Mouse (Mus musculus): ENCODE data around the gene Vmn2r90. TPM values are rescaled to one million over a fixed set of nuclear protein-coding genes. Genes with fewer than 3 reads are reported as not detected.
"Not testable (repeated sequence)": the region's sequence is repeated elsewhere in the genome, so short reads cannot be mapped to it uniquely, and the experiment has no call there.

The Vmn2r90 gene
- not detected in 2 replicates for polyA plus RNA-seq (2015; fragmentation: Nextera tagmentation; extraction: Ambion mirVana)

DNA sequence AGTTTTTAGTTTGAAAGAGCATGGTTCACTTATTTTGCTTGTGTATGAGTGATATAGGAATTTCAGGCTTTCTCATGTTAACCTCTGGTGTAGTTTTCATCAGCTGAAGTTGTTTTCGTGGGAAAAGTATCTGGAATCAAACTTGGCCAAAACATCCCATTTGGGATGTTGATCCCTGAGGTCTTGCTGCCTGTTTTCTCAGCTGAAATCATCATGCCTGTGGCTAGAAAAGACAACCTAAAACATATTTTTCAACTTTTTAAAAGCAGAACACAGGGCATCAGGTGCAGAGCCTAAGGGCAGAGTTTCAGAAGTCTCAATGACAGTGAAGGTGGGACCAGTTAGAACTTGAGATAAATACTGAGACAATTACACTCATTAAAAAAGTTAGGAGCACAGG, at the start of gene Vmn2r90:
Vmn2r90 (plus strand) TSS at position 301 of the 400 bp plus-strand sequence.
- Histone ChIP-seq H3K4me3 (no peak within 1 kb of the TSS), H3K27me3 (replicated peaks) (no peaks in the 10 kb centered on the region), H3K27ac (replicated peaks) (no peak within 1 kb of the TSS), H3K4me1 (no peaks in the 10 kb centered on the region), H3K4me2 (no peak within 1 kb of the TSS), H3K9ac (no peak within 1 kb of the TSS), H3K36me3 (no peaks in the 10 kb centered on the region), H3K9me3 (no peaks in the 10 kb centered on the region)
- 49% methylated on average over 1 of the region's 1 CpGs for WGBS
- no peak for ATAC-seq (ENCODE audit: extremely low read depth, insufficient number of reproducible peaks, low FRiP score, low TSS enrichment)

DNA sequence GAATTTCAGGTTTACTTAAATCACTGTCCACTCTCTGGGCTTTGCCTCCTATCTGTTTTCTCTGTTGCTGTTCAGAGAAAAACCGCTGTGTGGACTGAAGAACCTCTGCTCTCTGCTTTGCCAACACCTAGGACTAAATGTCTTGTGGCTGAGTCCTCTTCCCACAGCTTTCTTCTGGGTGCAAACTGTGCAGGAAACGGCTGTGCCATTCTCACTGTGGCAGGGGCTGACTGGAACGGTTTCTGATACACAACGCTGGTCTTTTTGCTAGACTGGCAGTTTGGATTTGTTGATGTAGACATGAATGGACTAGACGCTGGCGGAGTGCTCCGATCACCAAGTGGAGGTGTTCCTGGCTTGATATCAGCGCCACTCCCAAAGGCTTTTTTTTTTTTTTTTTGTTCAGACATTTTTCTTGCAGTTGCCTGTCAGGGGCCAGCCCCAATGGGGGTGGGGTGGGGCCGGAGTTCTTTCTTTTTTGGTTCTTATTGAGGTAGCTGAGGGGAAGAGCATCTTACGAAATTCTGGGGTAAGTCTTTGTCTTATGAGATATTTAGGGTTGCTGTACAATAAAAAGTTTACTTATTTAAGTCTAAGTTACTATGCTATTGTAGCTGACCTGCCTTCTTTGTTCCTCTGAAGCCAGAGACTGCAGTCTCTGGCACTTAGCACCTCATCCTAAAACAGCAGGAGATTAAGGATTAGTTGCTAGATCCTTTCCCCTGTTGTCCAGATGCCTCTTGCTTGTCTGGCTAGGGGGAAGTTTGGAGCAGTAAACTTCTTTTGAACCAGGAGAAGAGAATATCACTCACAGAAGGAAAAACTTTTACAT, 48.3 kb upstream of the Vmn2r90 start:
- Histone ChIP-seq H3K4me3 (peak overlapping the region; percentile 30), H3K4me2 (peak overlapping the region; percentile 63), H3K27me3 (replicated peaks) (no peaks in the 10 kb centered on the region), H3K9ac (peak overlapping the region; percentile 40; the same call in 1 of the 2 replicates), H3K27ac (replicated peaks) (no peak overlapping the region), H3K36me3 (no peaks in the 10 kb centered on the region), H3K9me3 (no peaks in the 10 kb centered on the region), H3K4me1 (peaks cover 9% of the 10 kb centered on the region; the same call in 1 of the 2 replicates)
- no peak for ATAC-seq (ENCODE audit: extremely low read depth, insufficient number of reproducible peaks, low FRiP score, low TSS enrichment)
- WGBS = 8% methylated on average over 10 of the region's 10 CpGs

DNA sequence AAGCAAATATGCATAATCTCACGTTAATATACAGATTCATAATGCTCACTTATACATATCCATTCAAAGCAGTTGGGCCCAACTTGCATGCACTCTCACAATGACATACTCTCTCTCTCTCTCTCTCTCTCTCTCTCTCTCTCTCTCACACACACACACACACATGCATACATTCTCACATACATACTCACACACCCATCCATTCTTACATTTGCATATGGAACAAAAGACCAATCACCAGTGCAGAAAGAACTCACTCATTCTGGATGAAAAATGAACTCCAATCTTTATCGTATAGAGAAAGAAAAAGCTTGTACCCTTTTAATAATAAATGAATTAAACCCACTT, 47.7 kb upstream of the Vmn2r90 start:
- Histone ChIP-seq H3K9ac (no peak overlapping the region), H3K4me3 (no peak overlapping the region), H3K27me3 (replicated peaks) (no peaks in the 10 kb centered on the region), H3K36me3 (no peaks in the 10 kb centered on the region), H3K27ac (replicated peaks) (no peak overlapping the region), H3K4me1 (peaks cover 9% of the 10 kb centered on the region; the same call in 1 of the 2 replicates), H3K9me3 (no peaks in the 10 kb centered on the region), H3K4me2 (peak overlapping the region; percentile 63; the same call in 1 of the 2 replicates)
- 32% methylated on average over 2 of the region's 2 CpGs for WGBS
- ATAC-seq (ENCODE audit: extremely low read depth, insufficient number of reproducible peaks, low FRiP score, low TSS enrichment) = no peak

DNA sequence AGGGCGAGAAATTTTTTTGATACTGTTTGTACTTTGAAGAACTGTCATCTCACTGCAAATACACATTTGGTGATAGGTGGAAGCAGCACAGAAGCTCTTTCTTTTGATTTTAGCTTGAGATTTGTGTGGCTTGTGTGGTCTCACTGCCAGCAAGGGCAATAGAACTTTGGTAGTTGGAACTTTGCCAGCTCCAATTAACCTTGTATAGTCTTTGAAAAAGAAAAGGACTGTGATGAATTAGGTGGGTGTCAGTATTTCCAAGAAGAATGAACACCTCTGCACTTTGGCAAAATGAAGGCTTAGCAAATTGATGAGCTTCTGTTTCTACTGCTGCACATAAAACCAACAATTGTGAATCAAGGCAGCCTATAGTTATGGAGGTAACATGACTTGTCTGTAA, 24.8 kb upstream of the Vmn2r90 start:
- no peak overlapping the region for H3K4me3 ChIP-seq
- H3K27me3 ChIP-seq (replicated peaks) = no peaks in the 10 kb centered on the region
- H3K9ac ChIP-seq = no peak overlapping the region
- H3K4me1 ChIP-seq = no peaks in the 10 kb centered on the region
- whole genome bisulfite sequencing = 76% methylated on average over 1 of the region's 1 CpGs
- no peak for ATAC-seq (ENCODE audit: extremely low read depth, insufficient number of reproducible peaks, low FRiP score, low TSS enrichment)
- H3K9me3 ChIP-seq = no peaks in the 10 kb centered on the region
- no peak overlapping the region for H3K4me2 ChIP-seq
- H3K27ac ChIP-seq (replicated peaks) = no peak overlapping the region
- no peaks in the 10 kb centered on the region for H3K36me3 ChIP-seq

DNA sequence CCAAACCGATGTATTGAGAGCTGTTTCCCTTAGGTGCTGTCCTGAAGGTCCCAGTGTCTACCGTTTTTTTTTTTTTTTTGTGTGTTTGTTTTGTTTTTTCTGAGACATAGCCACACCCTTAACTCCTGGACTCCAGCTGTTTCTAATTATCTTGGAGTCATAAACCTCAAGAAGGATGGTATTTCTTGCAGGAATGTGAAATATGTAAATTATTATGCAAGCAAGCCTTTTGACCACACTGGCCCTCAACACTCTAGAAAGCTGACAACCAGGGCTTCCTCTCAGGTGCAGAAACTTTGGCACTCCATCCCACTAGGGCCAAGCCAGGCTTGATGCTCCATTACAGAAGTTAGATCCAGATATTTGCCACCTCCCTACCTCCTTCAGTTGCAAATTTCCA, 12.9 kb upstream of the Vmn2r90 start:
- ATAC-seq (ENCODE audit: extremely low read depth, insufficient number of reproducible peaks, low FRiP score, low TSS enrichment) = no peak
- 55% methylated on average over 2 of the region's 2 CpGs for WGBS

DNA sequence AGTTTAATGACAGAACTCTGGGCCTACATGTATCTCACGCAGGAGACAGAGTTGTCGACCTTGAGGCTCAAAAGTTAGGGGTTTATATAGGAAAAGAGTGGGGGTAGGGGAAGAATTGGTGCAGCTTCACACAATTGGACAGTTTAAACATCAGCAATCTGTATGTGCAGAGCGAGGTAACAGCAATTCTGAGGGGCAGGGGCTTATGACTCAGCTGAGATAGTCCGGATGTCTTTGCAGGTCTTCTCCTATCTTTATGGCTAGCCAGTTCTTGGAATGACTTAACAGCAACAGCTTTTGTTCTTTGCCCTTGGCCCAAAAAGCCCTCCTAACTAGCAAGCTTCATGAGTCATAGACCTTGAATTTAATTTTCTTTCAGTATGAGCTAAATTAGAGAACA, 28.8 kb downstream of the Vmn2r90 start:
- not testable (repeated sequence) for H3K27me3 ChIP-seq (replicated peaks); H3K27ac ChIP-seq (replicated peaks); H3K4me2 ChIP-seq; H3K9me3 ChIP-seq; H3K4me3 ChIP-seq; H3K36me3 ChIP-seq; H3K4me1 ChIP-seq; ATAC-seq (ENCODE audit: extremely low read depth, insufficient number of reproducible peaks, low FRiP score, low TSS enrichment); H3K9ac ChIP-seq
- 71% methylated on average over 4 of the region's 4 CpGs for WGBS

More for the DNA sequence above, 12.9 kb upstream of the Vmn2r90 start:
- Histone ChIP-seq H3K27me3 (replicated peaks) (no peaks in the 10 kb centered on the region), H3K4me2 (no peak overlapping the region), H3K9me3 (no peaks in the 10 kb centered on the region; the same call in 1 of the 2 replicates), H3K4me3 (no peak overlapping the region), H3K27ac (replicated peaks) (no peak overlapping the region), H3K4me1 (no peaks in the 10 kb centered on the region), H3K36me3 (no peaks in the 10 kb centered on the region), H3K9ac (no peak overlapping the region)

DNA sequence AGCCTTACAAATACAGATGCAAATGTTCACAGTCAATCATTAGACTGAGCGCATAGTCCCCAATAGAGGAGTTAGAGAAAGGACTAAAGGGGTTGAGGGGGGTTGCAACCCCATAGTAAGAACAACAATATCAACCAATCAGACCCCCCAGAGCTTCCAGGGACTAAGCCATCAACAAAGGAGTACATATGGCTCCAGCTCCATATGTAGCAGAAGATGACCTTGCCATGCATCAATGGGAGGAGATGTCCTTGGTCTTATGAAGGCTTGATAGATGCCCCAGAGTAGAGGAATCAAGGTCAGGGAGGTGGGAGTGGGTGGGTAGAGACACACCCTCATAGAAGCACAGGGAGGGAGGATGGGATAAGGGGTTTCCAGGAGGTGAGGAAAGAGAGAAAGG, 35.1 kb downstream of the Vmn2r90 start:
- no peaks in the 10 kb centered on the region for H3K27me3 ChIP-seq (replicated peaks)
- no peak overlapping the region for H3K4me2 ChIP-seq
- no peak overlapping the region for H3K9ac ChIP-seq
- 0 out of 2 replicates have a peak, but pooled peaks cover 5% of the 10 kb centered on the region for H3K9me3 ChIP-seq
- no peak overlapping the region for H3K27ac ChIP-seq (replicated peaks)
- H3K4me1 ChIP-seq = no peaks in the 10 kb centered on the region
- H3K4me3 ChIP-seq = no peak overlapping the region
- WGBS = 76% methylated on average over 1 of the region's 1 CpGs
- H3K36me3 ChIP-seq = no peaks in the 10 kb centered on the region
- no peak for ATAC-seq (ENCODE audit: extremely low read depth, insufficient number of reproducible peaks, low FRiP score, low TSS enrichment)

DNA sequence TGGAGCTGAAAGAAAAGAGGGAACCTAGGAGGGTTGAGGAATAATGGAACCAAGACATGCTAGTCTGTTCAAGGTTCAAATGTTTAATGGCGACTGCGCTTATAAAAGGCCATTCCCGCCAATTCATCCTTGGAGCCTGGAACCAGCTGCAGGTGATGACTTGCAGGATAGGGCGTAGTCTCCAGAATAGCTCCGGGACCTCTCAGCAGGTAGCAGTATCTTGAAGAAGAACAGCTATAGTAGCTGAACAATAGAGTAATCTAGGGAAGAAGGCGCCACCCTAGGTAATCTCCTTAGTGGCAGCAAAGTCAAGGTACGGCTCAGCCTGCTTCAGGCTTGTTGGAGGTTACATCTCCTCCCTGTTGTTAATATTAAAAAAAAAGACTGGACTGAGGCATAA, 35.8 kb downstream of the Vmn2r90 start:
- ATAC-seq (ENCODE audit: extremely low read depth, insufficient number of reproducible peaks, low FRiP score, low TSS enrichment); H3K36me3 ChIP-seq; H3K9ac ChIP-seq; H3K9me3 ChIP-seq; H3K4me1 ChIP-seq; H3K27ac ChIP-seq (replicated peaks); H3K4me2 ChIP-seq; H3K4me3 ChIP-seq; H3K27me3 ChIP-seq (replicated peaks): not testable (repeated sequence)
- WGBS = 82% methylated on average over 7 of the region's 7 CpGs

DNA sequence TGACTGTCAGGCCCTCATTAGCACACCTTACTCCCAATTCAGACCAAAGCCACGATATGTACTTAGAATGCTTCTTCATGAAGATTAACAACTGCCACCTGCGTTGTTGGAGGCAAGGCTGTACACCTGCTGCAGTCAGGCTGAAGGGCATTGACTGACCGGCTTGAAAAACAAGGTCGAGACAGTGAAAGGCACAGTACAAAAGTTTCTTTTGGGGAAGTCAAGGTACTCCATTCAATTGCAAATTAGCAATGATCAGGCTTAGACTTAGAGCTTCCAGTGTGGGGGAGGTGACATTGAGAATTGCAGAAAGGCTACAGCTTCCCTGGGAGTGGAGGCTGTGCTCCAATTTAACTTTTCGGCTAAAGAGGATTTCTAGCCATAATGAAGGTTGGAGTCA, 36.4 kb downstream of the Vmn2r90 start:
- WGBS = 81% methylated on average over 5 of the region's 5 CpGs
- not testable (repeated sequence) for H3K36me3 ChIP-seq; H3K4me2 ChIP-seq; H3K9me3 ChIP-seq; H3K27me3 ChIP-seq (replicated peaks); ATAC-seq (ENCODE audit: extremely low read depth, insufficient number of reproducible peaks, low FRiP score, low TSS enrichment); H3K4me1 ChIP-seq; H3K27ac ChIP-seq (replicated peaks); H3K9ac ChIP-seq; H3K4me3 ChIP-seq

DNA sequence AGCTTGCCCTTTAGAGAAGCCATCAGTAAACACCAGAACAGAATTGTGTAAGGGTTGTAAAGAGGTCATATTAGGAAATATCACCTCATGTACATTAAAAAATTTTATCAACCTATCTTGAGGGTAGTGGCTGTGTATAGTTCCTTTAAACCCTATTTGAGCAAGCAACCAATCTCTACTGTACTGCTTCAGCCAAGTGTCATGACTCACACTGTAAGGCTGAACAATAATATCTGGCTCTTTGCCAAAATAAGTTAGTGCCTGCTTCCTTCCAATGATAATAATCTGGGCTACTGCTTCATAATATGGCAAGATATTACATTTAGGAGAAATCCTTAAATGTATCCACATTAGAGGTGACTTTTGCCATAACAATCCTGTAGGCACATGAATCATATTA, 38.0 kb downstream of the Vmn2r90 start:
- not testable (repeated sequence) for H3K36me3 ChIP-seq; H3K9ac ChIP-seq; H3K27me3 ChIP-seq (replicated peaks); H3K4me1 ChIP-seq; H3K4me3 ChIP-seq; H3K9me3 ChIP-seq; H3K27ac ChIP-seq (replicated peaks); ATAC-seq (ENCODE audit: extremely low read depth, insufficient number of reproducible peaks, low FRiP score, low TSS enrichment); H3K4me2 ChIP-seq

DNA sequence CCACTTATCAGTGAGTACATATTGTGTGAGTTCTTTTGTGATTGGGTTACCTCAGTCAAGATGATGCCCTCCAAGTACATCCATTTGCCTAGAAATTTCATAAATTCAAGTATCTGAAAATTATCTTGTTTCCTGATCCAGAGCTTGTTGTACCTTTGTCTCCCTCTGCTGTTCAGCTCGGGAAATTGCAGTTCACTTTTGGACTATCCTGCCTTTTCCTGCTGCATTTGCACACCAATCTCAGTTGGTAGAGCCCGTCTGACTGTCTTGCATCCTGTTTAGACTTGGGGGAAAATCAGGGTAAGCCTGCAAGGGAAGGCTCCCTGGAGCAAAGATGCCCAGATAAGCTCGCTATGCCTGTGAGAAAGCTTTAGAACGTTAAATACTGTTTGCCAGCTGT, 45.8 kb downstream of the Vmn2r90 start:
- not testable (repeated sequence) for H3K27ac ChIP-seq (replicated peaks); H3K36me3 ChIP-seq; ATAC-seq (ENCODE audit: extremely low read depth, insufficient number of reproducible peaks, low FRiP score, low TSS enrichment); H3K9me3 ChIP-seq; H3K9ac ChIP-seq; H3K4me3 ChIP-seq; H3K4me1 ChIP-seq; H3K27me3 ChIP-seq (replicated peaks)
- WGBS = 4% methylated on average over 4 of the region's 4 CpGs
- H3K4me2 ChIP-seq = 0 out of 2 replicates have a peak overlapping the region, but pooled peaks have one; percentile 28

Data from heart, embryonic 13.5 days (tissue).